Mouse (Mus musculus): ENCODE data around the gene Mdfi. TPM values are rescaled to one million over a fixed set of nuclear protein-coding genes. Genes with fewer than 3 reads are reported as not detected.

The Mdfi gene
- polyA plus RNA-seq, 1 experiment from 2014 or later, result 0.84 TPM

DNA sequence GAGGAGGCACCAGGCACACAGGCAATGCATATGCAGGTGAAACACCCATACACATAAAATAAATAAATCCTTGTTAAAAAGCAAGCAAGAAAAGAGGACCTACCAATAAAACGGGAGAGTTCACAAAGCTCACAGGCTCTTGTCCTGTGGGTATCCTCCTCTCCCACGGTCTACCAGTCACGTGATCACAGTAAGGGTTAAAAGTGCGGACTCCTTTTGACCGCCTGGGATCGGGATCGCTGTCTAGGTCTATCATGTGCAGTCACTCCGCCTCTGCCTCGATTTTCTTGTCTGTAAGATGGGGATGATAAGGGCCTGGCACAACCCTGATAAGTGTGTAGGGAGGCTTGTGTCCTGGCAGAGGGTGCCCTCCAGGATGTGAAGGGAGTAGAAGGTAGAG, 37.1 kb downstream of the Mdfi start:
- Histone ChIP-seq H3K27me3 (ENCODE audit: control insufficient read depth, insufficient read depth, low read depth, low read length) (no peaks in the 10 kb centered on the region), H3K27ac (ENCODE audit: low read length) (no peak overlapping the region), H3K9ac (ENCODE audit: low read depth, low read length) (no peak overlapping the region), H3K4me2 (ENCODE audit: low read depth, low read length) (no peak overlapping the region), H3K9me3 (replicated peaks; ENCODE audit: control insufficient read depth, low read length) (no peaks in the 10 kb centered on the region), H3K4me3 (ENCODE audit: low read depth, low read length) (no peak overlapping the region), H3K4me1 (ENCODE audit: control insufficient read depth, low read depth, low read length) (no peaks in the 10 kb centered on the region; the same call in none of the 2 replicates), H3K36me3 (ENCODE audit: control insufficient read depth, insufficient read depth) (no peaks in the 10 kb centered on the region)
- ATAC-seq (ENCODE audit: low read depth), result no peak
- WGBS (ENCODE audit: insufficient replicate concordance), result 52% methylated on average over 9 of the region's 9 CpGs

- Histone ChIP-seq H3K27me3 (ENCODE audit: control insufficient read depth, insufficient read depth, low read depth, low read length) (no peaks in the 10 kb centered on the region), H3K9ac (ENCODE audit: low read depth, low read length) (no peak overlapping the region), H3K27ac (ENCODE audit: low read length) (no peak overlapping the region), H3K36me3 (ENCODE audit: control insufficient read depth, insufficient read depth) (no peaks in the 10 kb centered on the region), H3K4me2 (ENCODE audit: low read depth, low read length) (no peak overlapping the region), H3K9me3 (replicated peaks; ENCODE audit: control insufficient read depth, low read length) (no peaks in the 10 kb centered on the region), H3K4me3 (ENCODE audit: low read depth, low read length) (no peak overlapping the region), H3K4me1 (ENCODE audit: control insufficient read depth, low read depth, low read length) (no peaks in the 10 kb centered on the region; the same call in none of the 2 replicates)
- 39% methylated on average over 4 of the region's 4 CpGs for WGBS (ENCODE audit: insufficient replicate concordance)
- ATAC-seq (ENCODE audit: low read depth), result no peak
Measured at GRCm38 (mm10) chr17:47796968-47797367, 37.5 kb downstream of the Mdfi start.

DNA sequence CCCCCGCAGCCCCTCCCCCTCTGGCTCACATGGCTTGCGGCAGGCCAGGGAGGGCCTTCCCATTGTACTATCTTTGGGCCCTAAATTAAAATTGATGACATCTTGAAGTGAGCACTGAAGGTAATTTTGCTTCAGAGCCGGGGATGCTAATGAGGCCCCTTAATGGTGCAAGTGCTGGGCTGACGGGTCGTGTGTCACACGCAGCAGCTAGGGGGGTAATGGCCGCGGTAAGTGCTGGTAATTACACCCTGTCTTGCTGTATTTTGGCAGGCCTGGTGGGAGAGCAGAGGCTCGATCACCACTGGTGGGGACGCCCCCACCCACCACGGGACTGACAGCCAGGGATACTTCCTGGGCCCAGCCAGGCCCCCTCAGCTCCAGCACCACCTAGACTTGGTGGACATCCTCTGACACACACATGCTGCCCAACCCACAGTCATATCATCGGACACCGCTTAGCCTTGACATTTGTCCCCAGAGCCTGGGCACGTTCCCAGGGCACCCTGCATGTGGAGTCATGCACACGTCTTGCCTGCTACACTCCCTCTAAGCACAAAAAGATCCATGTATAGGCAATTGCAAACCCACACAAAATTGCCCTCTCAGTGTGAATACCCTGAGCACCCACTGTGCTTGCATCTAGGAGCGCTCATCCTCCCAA, 38.2 kb downstream of the Mdfi start:
- Histone ChIP-seq H3K27ac (ENCODE audit: low read length) (no peak overlapping the region), H3K27me3 (ENCODE audit: control insufficient read depth, insufficient read depth, low read depth, low read length) (no peaks in the 10 kb centered on the region), H3K4me1 (ENCODE audit: control insufficient read depth, low read depth, low read length) (no peaks in the 10 kb centered on the region; the same call in none of the 2 replicates), H3K9ac (ENCODE audit: low read depth, low read length) (no peak overlapping the region), H3K36me3 (ENCODE audit: control insufficient read depth, insufficient read depth) (no peaks in the 10 kb centered on the region), H3K4me3 (ENCODE audit: low read depth, low read length) (no peak overlapping the region), H3K9me3 (replicated peaks; ENCODE audit: control insufficient read depth, low read length) (no peaks in the 10 kb centered on the region), H3K4me2 (ENCODE audit: low read depth, low read length) (no peak overlapping the region)
- 65% methylated on average over 16 of the region's 16 CpGs for WGBS (ENCODE audit: insufficient replicate concordance)
- no peak for ATAC-seq (ENCODE audit: low read depth)

DNA sequence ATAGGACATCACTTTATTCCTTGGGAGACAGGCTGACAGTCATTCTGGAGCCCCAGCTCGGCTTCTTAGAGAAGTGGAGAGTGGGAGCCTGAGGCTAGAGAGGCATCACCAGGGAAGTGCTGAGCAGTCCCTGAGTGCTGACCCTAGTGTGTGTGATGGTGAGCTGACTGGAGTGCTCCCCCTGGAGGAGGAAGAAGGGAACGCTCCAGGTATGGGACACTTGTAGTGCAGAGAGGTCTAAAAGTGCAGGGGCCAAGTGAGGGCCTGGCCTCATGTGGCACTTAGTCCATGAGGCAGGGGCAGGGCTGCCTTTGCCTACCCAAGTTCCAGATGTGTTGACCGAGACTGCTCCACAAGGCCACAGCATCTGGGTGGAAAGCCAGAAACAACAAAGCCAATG, 39.0 kb downstream of the Mdfi start:
- H3K27ac ChIP-seq (ENCODE audit: low read length), result no peak overlapping the region
- no peaks in the 10 kb centered on the region for H3K9me3 ChIP-seq (replicated peaks; ENCODE audit: control insufficient read depth, low read length)
- no peaks in the 10 kb centered on the region for H3K36me3 ChIP-seq (ENCODE audit: control insufficient read depth, insufficient read depth)
- H3K4me2 ChIP-seq (ENCODE audit: low read depth, low read length), result no peak overlapping the region
- peak; percentile 35; the same call in 1 of the 2 replicates for ATAC-seq (ENCODE audit: low read depth)
- H3K27me3 ChIP-seq (ENCODE audit: control insufficient read depth, insufficient read depth, low read depth, low read length), result no peaks in the 10 kb centered on the region
- 32% methylated on average over 3 of the region's 3 CpGs for WGBS (ENCODE audit: insufficient replicate concordance)
- no peak overlapping the region for H3K9ac ChIP-seq (ENCODE audit: low read depth, low read length)
- no peaks in the 10 kb centered on the region; the same call in none of the 2 replicates for H3K4me1 ChIP-seq (ENCODE audit: control insufficient read depth, low read depth, low read length)
- H3K4me3 ChIP-seq (ENCODE audit: low read depth, low read length), result no peak overlapping the region

DNA sequence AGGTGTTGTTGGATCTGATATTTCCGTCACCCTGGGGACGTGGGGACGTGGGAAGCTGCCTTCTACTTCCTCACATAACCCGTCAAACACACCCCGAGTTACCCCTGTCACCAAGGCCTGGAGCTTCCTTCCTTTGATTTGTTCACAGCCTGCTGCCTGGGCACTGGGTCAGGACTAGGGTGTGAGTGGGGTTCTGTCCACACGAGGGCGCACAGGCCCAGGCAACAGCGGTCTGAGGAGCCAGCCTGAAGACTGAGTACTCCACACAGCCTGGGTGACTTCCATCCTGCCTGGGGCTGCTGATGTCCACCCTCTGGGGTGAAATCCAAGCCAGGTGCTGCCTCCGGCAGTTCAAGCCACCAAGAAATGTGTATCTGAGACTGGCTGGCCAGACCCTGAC, 41.1 kb downstream of the Mdfi start:
- ATAC-seq (ENCODE audit: low read depth), result peak; percentile 59
- WGBS (ENCODE audit: insufficient replicate concordance), result 6% methylated on average over 9 of the region's 9 CpGs

DNA sequence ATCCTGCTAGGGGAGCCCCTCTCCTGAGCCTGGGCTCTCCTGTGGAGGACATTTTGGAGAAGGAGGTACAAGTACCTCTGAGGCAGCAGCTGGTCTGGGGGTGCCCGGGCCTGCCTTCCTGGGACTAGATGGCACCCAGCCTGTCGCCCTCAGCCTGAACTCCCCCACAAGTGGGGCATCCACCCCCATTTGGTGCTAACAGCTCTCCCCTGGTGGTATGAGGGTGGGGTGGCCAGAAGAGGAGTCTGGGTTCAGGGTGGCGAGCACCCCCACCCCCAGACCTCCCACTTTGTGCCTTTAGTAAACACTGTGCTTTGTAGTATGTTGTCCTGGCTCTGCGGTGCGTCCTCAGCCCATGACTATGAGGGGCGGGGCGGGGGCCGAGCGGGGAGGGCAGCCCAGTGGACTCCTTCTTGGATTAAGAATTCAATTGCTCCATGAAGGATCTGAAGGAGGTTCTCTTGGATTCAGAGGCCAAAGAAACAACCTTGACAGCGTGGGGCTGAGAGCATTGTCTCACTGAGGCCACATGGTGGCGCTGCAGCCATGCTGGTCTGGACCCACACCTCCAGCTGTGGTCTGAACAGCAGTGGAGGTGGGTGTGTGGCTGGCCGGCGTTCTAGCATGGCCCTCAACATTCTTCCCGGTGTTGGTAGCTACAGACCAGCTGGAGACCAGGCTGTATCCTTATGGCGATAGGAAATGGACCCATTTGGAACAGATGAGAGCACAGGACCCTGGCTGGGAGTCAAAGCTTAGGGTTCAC, 42.2 kb downstream of the Mdfi start:
- Histone ChIP-seq H3K4me2 (ENCODE audit: low read depth, low read length) (no peak overlapping the region), H3K4me1 (ENCODE audit: control insufficient read depth, low read depth, low read length) (no peaks in the 10 kb centered on the region; the same call in none of the 2 replicates), H3K27ac (ENCODE audit: low read length) (no peak overlapping the region), H3K9me3 (replicated peaks; ENCODE audit: control insufficient read depth, low read length) (no peaks in the 10 kb centered on the region), H3K4me3 (ENCODE audit: low read depth, low read length) (no peak overlapping the region), H3K36me3 (ENCODE audit: control insufficient read depth, insufficient read depth) (no peaks in the 10 kb centered on the region), H3K27me3 (ENCODE audit: control insufficient read depth, insufficient read depth, low read depth, low read length) (no peaks in the 10 kb centered on the region), H3K9ac (ENCODE audit: low read depth, low read length) (no peak overlapping the region)
- ATAC-seq (ENCODE audit: low read depth), result 0 out of 2 replicates have a peak, but pooled peaks have one; percentile 19
- WGBS (ENCODE audit: insufficient replicate concordance), result 24% methylated on average over 15 of the region's 15 CpGs

More for the DNA sequence above, 41.1 kb downstream of the Mdfi start:
- Histone ChIP-seq H3K9me3 (replicated peaks; ENCODE audit: control insufficient read depth, low read length) (no peaks in the 10 kb centered on the region), H3K9ac (ENCODE audit: low read depth, low read length) (no peak overlapping the region), H3K27ac (ENCODE audit: low read length) (no peak overlapping the region), H3K4me2 (ENCODE audit: low read depth, low read length) (no peak overlapping the region), H3K4me1 (ENCODE audit: control insufficient read depth, low read depth, low read length) (no peaks in the 10 kb centered on the region; the same call in none of the 2 replicates), H3K36me3 (ENCODE audit: control insufficient read depth, insufficient read depth) (no peaks in the 10 kb centered on the region), H3K4me3 (ENCODE audit: low read depth, low read length) (no peak overlapping the region), H3K27me3 (ENCODE audit: control insufficient read depth, insufficient read depth, low read depth, low read length) (no peaks in the 10 kb centered on the region)

- Histone ChIP-seq H3K4me3 (ENCODE audit: low read depth, low read length) (no peak overlapping the region), H3K4me1 (ENCODE audit: control insufficient read depth, low read depth, low read length) (peaks cover 6% of the 10 kb centered on the region), H3K4me2 (ENCODE audit: low read depth, low read length) (no peak overlapping the region), H3K9me3 (replicated peaks; ENCODE audit: control insufficient read depth, low read length) (no peaks in the 10 kb centered on the region), H3K27ac (ENCODE audit: low read length) (no peak overlapping the region), H3K36me3 (ENCODE audit: control insufficient read depth, insufficient read depth) (no peaks in the 10 kb centered on the region), H3K9ac (ENCODE audit: low read depth, low read length) (no peak overlapping the region), H3K27me3 (ENCODE audit: control insufficient read depth, insufficient read depth, low read depth, low read length) (no peaks in the 10 kb centered on the region)
- ATAC-seq (ENCODE audit: low read depth), result no peak
- 73% methylated on average over 6 of the region's 6 CpGs for WGBS (ENCODE audit: insufficient replicate concordance)
Measured at GRCm38 (mm10) chr17:47788996-47789395, 45.5 kb downstream of the Mdfi start.

GRCm38 (mm10) chr17:47788306-47788705, 46.2 kb downstream of the Mdfi start:
- Histone ChIP-seq H3K27ac (ENCODE audit: low read length) (no peak overlapping the region), H3K4me1 (ENCODE audit: control insufficient read depth, low read depth, low read length) (peaks cover 6% of the 10 kb centered on the region), H3K4me2 (ENCODE audit: low read depth, low read length) (no peak overlapping the region), H3K36me3 (ENCODE audit: control insufficient read depth, insufficient read depth) (no peaks in the 10 kb centered on the region), H3K27me3 (ENCODE audit: control insufficient read depth, insufficient read depth, low read depth, low read length) (no peaks in the 10 kb centered on the region), H3K9ac (ENCODE audit: low read depth, low read length) (no peak overlapping the region), H3K9me3 (replicated peaks; ENCODE audit: control insufficient read depth, low read length) (no peaks in the 10 kb centered on the region), H3K4me3 (ENCODE audit: low read depth, low read length) (no peak overlapping the region)
- ATAC-seq (ENCODE audit: low read depth), result no peak
- WGBS (ENCODE audit: insufficient replicate concordance), result 31% methylated on average over 4 of the region's 4 CpGs

GRCm38 (mm10) chr17:47787632-47788031, 46.9 kb downstream of the Mdfi start:
- ATAC-seq (ENCODE audit: low read depth), result no peak
- H3K9ac ChIP-seq (ENCODE audit: low read depth, low read length), result no peak overlapping the region
- no peak overlapping the region for H3K27ac ChIP-seq (ENCODE audit: low read length)
- H3K27me3 ChIP-seq (ENCODE audit: control insufficient read depth, insufficient read depth, low read depth, low read length), result no peaks in the 10 kb centered on the region
- no peaks in the 10 kb centered on the region for H3K9me3 ChIP-seq (replicated peaks; ENCODE audit: control insufficient read depth, low read length)
- no peak overlapping the region for H3K4me3 ChIP-seq (ENCODE audit: low read depth, low read length)
- WGBS (ENCODE audit: insufficient replicate concordance), result 47% methylated on average over 8 of the region's 8 CpGs
- H3K36me3 ChIP-seq (ENCODE audit: control insufficient read depth, insufficient read depth), result no peaks in the 10 kb centered on the region
- peaks cover 6% of the 10 kb centered on the region for H3K4me1 ChIP-seq (ENCODE audit: control insufficient read depth, low read depth, low read length)
- no peak overlapping the region for H3K4me2 ChIP-seq (ENCODE audit: low read depth, low read length)

All from liver, embryonic 16.5 days (tissue).